Mouse (Mus musculus): Measurements from ENCODE around the gene Acer1.

GRCm38 (mm10) chr17:56988441-56988840 is 6.5 kb upstream of the Acer1 start:
- no peak for TF ChIP-seq GATA1 (IDR thresholded peaks at IDR 0.05; ENCODE audit: borderline replicate concordance, low read length)
- no peak for TF ChIP-seq FLI1 (IDR thresholded peaks at IDR 0.05; ENCODE audit: low read length)

All from megakaryocyte, embryonic 14.5 days (primary cell).